Mouse (Mus musculus): ENCODE results near the gene Arid4a.
"Not testable (repeated sequence)": the region's sequence is repeated elsewhere in the genome, so short reads cannot be mapped to it uniquely, and the experiment has no call there.

The Arid4a gene

GRCm38 (mm10) chr12:71053031-71053430 is 37.2 kb downstream of the Arid4a start:
- no peak for DNase-seq (ENCODE audit: low read depth, low spot score)

DNA sequence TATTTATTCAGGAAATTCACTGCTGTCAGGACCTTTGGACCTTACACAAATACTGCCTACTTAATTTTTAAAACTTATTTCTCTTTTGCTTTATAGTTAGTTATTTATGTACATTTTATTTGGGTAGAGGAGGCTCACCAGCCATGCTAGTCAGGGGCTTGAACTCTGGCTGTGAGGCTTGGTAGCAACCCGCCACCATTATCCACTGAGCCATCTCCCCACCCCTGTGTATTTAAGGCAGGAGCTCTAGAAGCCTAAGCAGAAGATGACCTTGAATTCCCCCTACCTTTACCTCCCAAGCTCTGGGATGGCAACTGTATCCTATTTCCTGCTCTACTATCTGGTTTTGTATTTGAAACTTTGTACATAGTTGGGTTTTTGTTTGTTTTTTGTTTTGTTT is 37.7 kb downstream of the Arid4a start:
- no peak for DNase-seq (ENCODE audit: low read depth, low spot score)

GRCm38 (mm10) chr12:71055537-71055936 is 39.7 kb downstream of the Arid4a start:
- peak; percentile 28 for DNase-seq (ENCODE audit: low read depth, low spot score)

GRCm38 (mm10) chr12:71059741-71060140 is 44.0 kb downstream of the Arid4a start:
- no peak for DNase-seq (ENCODE audit: low read depth, low spot score)

GRCm38 (mm10) chr12:71069846-71070245 is 54.1 kb downstream of the Arid4a start:
- DNase-seq (ENCODE audit: low read depth, low spot score): no peak

DNA sequence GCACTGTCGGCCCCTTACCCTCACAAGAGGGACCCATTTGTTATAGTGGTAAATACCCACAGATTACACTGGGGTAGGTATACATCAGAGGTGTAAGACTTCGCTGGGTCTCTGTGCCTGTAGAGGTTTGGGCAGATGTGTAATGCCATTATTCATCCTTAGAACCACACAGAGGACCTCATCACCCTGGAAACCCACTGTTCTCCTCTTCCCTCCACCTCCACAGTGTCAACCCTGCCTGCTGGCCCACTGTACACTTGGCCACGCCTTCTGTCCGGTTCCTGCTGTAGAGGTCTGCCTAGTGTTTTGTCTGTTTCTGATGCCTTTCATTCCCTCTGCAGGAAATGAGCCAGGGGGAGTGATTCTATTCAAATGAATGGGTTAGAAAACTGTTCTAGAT is 56.3 kb downstream of the Arid4a start:
- DNase-seq (ENCODE audit: low read depth, low spot score): no peak

DNA sequence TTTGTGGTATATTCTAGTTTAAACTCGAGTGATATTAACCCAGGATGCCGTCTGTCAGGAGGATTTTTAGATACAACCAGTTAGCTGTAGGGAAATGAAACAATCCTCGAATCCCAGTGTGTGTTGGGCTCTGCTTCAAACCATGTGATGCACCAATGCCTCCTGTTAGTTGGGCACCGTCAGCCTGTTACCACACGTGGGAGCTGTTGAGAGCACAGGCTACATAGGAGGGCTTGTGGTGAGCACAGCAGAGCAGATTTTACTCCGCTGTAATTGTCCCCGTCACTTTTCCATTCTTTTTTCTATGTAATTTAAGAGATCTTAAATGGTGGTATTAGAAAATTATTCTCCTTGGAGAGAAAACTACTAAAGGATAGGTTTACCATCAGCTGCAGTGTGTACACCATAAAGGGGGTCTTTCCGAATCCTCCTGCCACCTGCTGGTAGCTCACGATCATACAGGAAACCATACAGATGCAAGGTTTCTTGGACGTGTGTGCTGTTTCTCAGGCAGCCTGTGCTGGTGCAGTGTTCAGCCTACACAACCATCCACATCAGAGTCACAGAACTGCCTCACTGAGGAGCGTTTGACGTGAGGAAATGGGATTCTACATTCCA is 57.4 kb downstream of the Arid4a start:
- DNase-seq (ENCODE audit: low read depth, low spot score): peak; percentile 59

- DNase-seq (ENCODE audit: low read depth, low spot score): no peak
Measured at GRCm38 (mm10) chr12:71086331-71086730, 70.5 kb downstream of the Arid4a start.

DNA sequence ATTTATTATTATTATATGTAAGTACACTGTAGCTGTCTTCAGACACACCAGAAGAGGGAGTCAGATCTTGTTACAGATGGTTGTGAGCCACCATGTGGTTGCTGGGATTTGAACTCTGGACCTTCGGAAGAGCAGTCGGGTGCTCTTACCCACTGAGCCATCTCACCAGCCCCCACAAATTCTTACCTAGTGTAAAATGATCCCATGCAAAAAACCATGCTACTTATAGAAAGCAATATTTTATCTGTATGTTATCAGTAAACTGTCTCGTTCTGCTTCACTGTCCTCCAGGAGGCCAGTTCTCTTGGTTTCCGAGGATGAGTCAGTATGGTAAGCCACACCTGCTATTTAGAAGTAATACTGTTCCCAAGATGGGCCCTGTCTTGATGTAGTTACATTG is 88.5 kb downstream of the Arid4a start:
- DNase-seq (ENCODE audit: low read depth, low spot score): not testable (repeated sequence)

GRCm38 (mm10) chr12:71107216-71107771 is 91.5 kb downstream of the Arid4a start:
- no peak for DNase-seq (ENCODE audit: low read depth, low spot score)

- no peak for DNase-seq (ENCODE audit: low read depth, low spot score)
Measured at GRCm38 (mm10) chr12:71111331-71111730, 95.5 kb downstream of the Arid4a start, which contains the start of gene Tomm20l. Tomm20l (plus strand) TSS chr12:71111428.

- DNase-seq (ENCODE audit: low read depth, low spot score): no peak
Measured at GRCm38 (mm10) chr12:71113074-71113473, 97.3 kb downstream of the Arid4a start.

- peak; percentile 89 for DNase-seq (ENCODE audit: low read depth, low spot score)
Measured at GRCm38 (mm10) chr12:71113675-71114288, 98.0 kb downstream of the Arid4a start.

DNA sequence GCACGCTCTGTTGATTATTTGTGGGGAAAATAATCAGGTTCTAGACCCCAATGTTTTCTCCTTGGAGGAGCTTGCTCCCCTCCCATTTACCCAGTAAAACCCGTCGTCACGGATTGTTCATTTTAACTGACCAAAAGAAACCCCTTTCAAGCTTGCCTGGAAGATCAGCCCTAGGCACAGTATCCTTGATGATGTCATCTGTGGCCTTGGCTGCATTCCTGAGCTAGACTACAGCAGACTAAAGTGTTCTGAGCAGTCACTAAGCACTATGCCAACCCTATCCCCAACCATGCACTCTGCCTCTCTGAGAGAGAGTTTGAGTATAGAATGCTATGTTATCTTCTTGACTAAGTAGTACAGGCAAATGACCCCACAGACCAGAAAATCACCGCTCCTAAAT is 100.6 kb downstream of the Arid4a start:
- no peak for DNase-seq (ENCODE audit: low read depth, low spot score)

- no peak for DNase-seq (ENCODE audit: low read depth, low spot score)
Measured at GRCm38 (mm10) chr12:71122731-71123130, 106.9 kb downstream of the Arid4a start.

GRCm38 (mm10) chr12:71123286-71123685 is 107.5 kb downstream of the Arid4a start:
- DNase-seq (ENCODE audit: low read depth, low spot score): no peak

- DNase-seq (ENCODE audit: low read depth, low spot score): peak; percentile 25
Measured at GRCm38 (mm10) chr12:71135581-71135980, 119.8 kb downstream of the Arid4a start.

- DNase-seq (ENCODE audit: low read depth, low spot score): peak; percentile 95
Measured at GRCm38 (mm10) chr12:71136130-71136973, 120.6 kb downstream of the Arid4a start, which contains the start of the genes Timm9 and 2700049A03Rik. Timm9 (minus strand) TSS chr12:71136684. 2700049A03Rik (plus strand) TSS chr12:71136848.

DNA sequence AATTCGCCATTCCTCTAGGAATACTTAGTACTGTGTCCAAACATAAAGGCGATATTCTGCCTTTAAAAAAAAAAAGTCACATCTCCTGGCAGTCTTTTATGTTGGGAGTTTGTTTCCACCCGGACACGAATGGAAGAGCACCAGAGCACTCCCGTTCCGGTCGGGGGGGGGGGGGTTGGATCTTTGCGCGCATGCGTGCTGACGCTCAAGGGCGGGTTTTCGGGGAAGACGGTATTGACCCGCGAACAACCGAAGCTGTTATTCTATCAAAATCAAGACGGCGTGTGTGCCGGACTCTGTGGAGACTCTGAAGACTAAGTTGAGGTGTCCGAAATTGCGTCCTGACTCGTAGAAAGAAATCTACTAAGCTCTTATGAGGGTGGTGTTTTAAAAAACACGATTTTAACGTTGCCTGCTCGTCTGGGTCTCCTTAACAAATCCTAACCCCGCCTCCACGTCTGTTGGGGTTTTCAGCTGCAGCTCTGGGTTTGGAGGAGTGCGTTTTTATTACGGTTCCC is 121.2 kb downstream of the Arid4a start:
- peak; percentile 96 for DNase-seq (ENCODE audit: low read depth, low spot score)

- DNase-seq (ENCODE audit: low read depth, low spot score): peak; percentile 50
Measured at GRCm38 (mm10) chr12:71137686-71138085, 121.9 kb downstream of the Arid4a start.

GRCm38 (mm10) chr12:71139258-71139828 is 123.6 kb downstream of the Arid4a start:
- DNase-seq (ENCODE audit: low read depth, low spot score): peak; percentile 43

Measured in A20 (cell line).